Mouse (Mus musculus): Measurements from ENCODE around the gene Mex3a.

Gene Mex3a

GRCm38 (mm10) chr3:88532299-88532674 lies at the start of gene Mex3a:
Gene Mex3a (plus strand): TSS chr3:88532395.
- DNase-seq = no peak

- no peak for DNase-seq
Observed at GRCm38 (mm10) chr3:88483141-88483540, 49.1 kb upstream of the Mex3a start.

- peak; percentile 50 to 54 for DNase-seq
Observed at GRCm38 (mm10) chr3:88483621-88484020, 48.6 kb upstream of the Mex3a start.

- no peak for DNase-seq
Observed at GRCm38 (mm10) chr3:88484597-88485316, 47.4 kb upstream of the Mex3a start.

GRCm38 (mm10) chr3:88486043-88486442 lies 46.2 kb upstream of the Mex3a start:
- DNase-seq = no peak

- no peak for DNase-seq
Observed at GRCm38 (mm10) chr3:88486887-88487286, 45.3 kb upstream of the Mex3a start.

GRCm38 (mm10) chr3:88487396-88487795 lies 44.8 kb upstream of the Mex3a start:
- no peak for DNase-seq

GRCm38 (mm10) chr3:88493706-88494582 lies 38.3 kb upstream of the Mex3a start:
- no peak for DNase-seq

- DNase-seq = no peak
Observed at GRCm38 (mm10) chr3:88494836-88495628, 37.2 kb upstream of the Mex3a start.

- no peak for DNase-seq
Observed at GRCm38 (mm10) chr3:88495741-88496415, 36.3 kb upstream of the Mex3a start.

GRCm38 (mm10) chr3:88499580-88499979 lies 32.6 kb upstream of the Mex3a start:
- no peak for DNase-seq

GRCm38 (mm10) chr3:88500087-88500486 lies 32.1 kb upstream of the Mex3a start:
- no peak for DNase-seq

GRCm38 (mm10) chr3:88500655-88501365 lies 31.4 kb upstream of the Mex3a start:
- no peak for DNase-seq

GRCm38 (mm10) chr3:88501366-88502030 lies 30.7 kb upstream of the Mex3a start:
- no peak for DNase-seq

GRCm38 (mm10) chr3:88502031-88502571 lies 30.1 kb upstream of the Mex3a start:
- no peak for DNase-seq

- peak in 1 of 2 experiments; percentile 47 for DNase-seq
Observed at GRCm38 (mm10) chr3:88502641-88503504, 29.3 kb upstream of the Mex3a start.

- DNase-seq = no peak
Observed at GRCm38 (mm10) chr3:88503505-88503863, 28.7 kb upstream of the Mex3a start.

GRCm38 (mm10) chr3:88503881-88504746 lies 28.1 kb upstream of the Mex3a start:
- no peak for DNase-seq

GRCm38 (mm10) chr3:88505081-88505480 lies 27.1 kb upstream of the Mex3a start:
- no peak for DNase-seq
